Mouse (Mus musculus) myocyte (in vitro differentiated cells): ENCODE measurements at regions not wholly inside any gene's neighbourhood (a gene's known extent, or its start where the extent isn't known, plus 50 kb on each side); places are given as distances from the start of the nearest gene placed in this dataset.

Experiments
- H3K27me3 ChIP-seq: one replicate; pipeline ENCODE4 v1.6.1; 2011; ENCODE audit not compliant: control insufficient read depth, insufficient read depth, insufficient read length
- H3K36me3 ChIP-seq: one replicate; pipeline ENCODE4 v1.6.1; 2011; ENCODE audit not compliant: control insufficient read depth, insufficient read depth
- H3K4me2 ChIP-seq: one replicate; pipeline ENCODE4 v1.6.1; 2011; ENCODE audit warnings: low read depth, control low read depth
- H3K4me3 ChIP-seq: one replicate; pipeline ENCODE4 v1.5.1; 2011; ENCODE audit warnings: mild to moderate bottlenecking, control low read depth, moderate library complexity
- H3K79me2 ChIP-seq: one replicate; pipeline ENCODE4 v1.6.1; 2011; ENCODE audit not compliant: control insufficient read depth, insufficient read depth
- H3ac ChIP-seq: one replicate; pipeline ENCODE4 v1.6.1; 2011; ENCODE audit not compliant: control insufficient read depth, insufficient read length
- CEBPB ChIP-seq: IDR thresholded peaks from 2 replicates; pipeline ENCODE4 v1.6.1; 2011; ENCODE audit warnings: mild to moderate bottlenecking, moderate library complexity; ENCODE audit not compliant: poor library complexity, insufficient read depth, severe bottlenecking
- E2F4 ChIP-seq: IDR thresholded peaks from one replicate; pipeline ENCODE4 v1.6.1; 2011; ENCODE audit warnings: mild to moderate bottlenecking, control low read depth, moderate library complexity; ENCODE audit not compliant: insufficient read depth
- MAX ChIP-seq: IDR thresholded peaks from one replicate; pipeline ENCODE4 v1.6.1; 2011; ENCODE audit warnings: low read depth, mild to moderate bottlenecking, control low read depth
- MYOD1 ChIP-seq, 3 experiments: IDR thresholded peaks; one replicate each; pipeline ENCODE4 v1.6.1; 2011; ENCODE audit warnings: control low read depth in 2 of 3, low read depth in 2 of 3, mild to moderate bottlenecking in 2 of 3, moderate library complexity in 1 of 3; ENCODE audit not compliant: insufficient read length in 2 of 3, control insufficient read depth in 1 of 3
- MYOG ChIP-seq, 3 experiments: IDR thresholded peaks; one replicate each; pipeline ENCODE4 v1.6.1; 2011; ENCODE audit warnings: control low read depth in 2 of 3, low read depth in 2 of 3, mild to moderate bottlenecking in 2 of 3; ENCODE audit not compliant: insufficient read length in 2 of 3, control insufficient read depth in 1 of 3, insufficient read depth in 1 of 3
- POLR2A ChIP-seq: IDR thresholded peaks from one replicate; pipeline ENCODE4 v1.6.1; 2011; ENCODE audit warnings: low read depth, mild to moderate bottlenecking, control low read depth, moderate library complexity; ENCODE audit not compliant: insufficient read length
- POLR2AphosphoS2 ChIP-seq: IDR thresholded peaks from one replicate; pipeline ENCODE4 v1.6.1; 2011; ENCODE audit warnings: low read depth, control low read depth; ENCODE audit not compliant: insufficient read length
- REST ChIP-seq: IDR thresholded peaks from one replicate; pipeline ENCODE4 v1.6.1; 2011; ENCODE audit warnings: mild to moderate bottlenecking, control low read depth, moderate library complexity; ENCODE audit not compliant: insufficient read depth, insufficient read length
- SRF ChIP-seq: IDR thresholded peaks from one replicate; pipeline ENCODE4 v1.6.1; 2011; ENCODE audit warnings: low read depth; ENCODE audit not compliant: control insufficient read depth, insufficient read length
- TCF12 ChIP-seq: IDR thresholded peaks from one replicate; pipeline ENCODE4 v1.6.1; 2011; ENCODE audit warnings: mild to moderate bottlenecking, control low read depth; ENCODE audit not compliant: poor library complexity, insufficient read depth, severe bottlenecking
- TCF3 ChIP-seq: IDR thresholded peaks from one replicate; pipeline ENCODE4 v1.6.1; 2011; ENCODE audit warnings: low read depth, control low read depth; ENCODE audit not compliant: insufficient read length
- USF1 ChIP-seq: IDR thresholded peaks from one replicate; pipeline ENCODE4 v1.6.1; 2011; ENCODE audit warnings: low read depth, mild to moderate bottlenecking, control low read depth, moderate library complexity

- Histone ChIP-seq H3ac (no peak overlapping the region), H3K36me3 (no peaks in the 10 kb centered on the region), H3K79me2 (no peaks in the 10 kb centered on the region), H3K27me3 (no peaks in the 10 kb centered on the region), H3K4me3 (no peak overlapping the region), H3K4me2 (no peak overlapping the region)
- TF ChIP-seq POLR2AphosphoS2: no peak
- TF ChIP-seq USF1: no peak
These were observed 136.2 kb downstream of the Nhlrc3 start for GRCm38 (mm10) chr3:53326967-53327366.

GRCm38 (mm10) chr3:53325080-53325479 is 138.1 kb downstream of the Nhlrc3 start:
- no peak overlapping the region for H3K4me3 ChIP-seq

GRCm38 (mm10) chr3:53324386-53324785 is 138.7 kb downstream of the Nhlrc3 start:
- no peaks in the 10 kb centered on the region for H3K79me2 ChIP-seq
- no peaks in the 10 kb centered on the region for H3K27me3 ChIP-seq
- no peak overlapping the region for H3K4me3 ChIP-seq
- H3K36me3 ChIP-seq: no peaks in the 10 kb centered on the region
- TF ChIP-seq MYOD1 (IDR thresholded peaks at IDR 0.05; ENCODE audit: control insufficient read depth in 1 of 3, insufficient read length in 2 of 3, low read depth in 2 of 3) (no peak), TCF3 (no peak), MYOG (IDR thresholded peaks at IDR 0.05; ENCODE audit: control insufficient read depth in 1 of 3, insufficient read depth in 1 of 3, insufficient read length in 2 of 3, low read depth in 2 of 3) (no peak), USF1 (no peak), SRF (no peak), POLR2AphosphoS2 (no peak), MAX (no peak), E2F4 (no peak), CEBPB (no peak), POLR2A (no peak), TCF12 (no peak)
- no peak overlapping the region for H3ac ChIP-seq
- H3K4me2 ChIP-seq: no peak overlapping the region

More at GRCm38 (mm10) chr3:53325080-53325479, 138.1 kb downstream of the Nhlrc3 start:
- no peak overlapping the region for H3K4me2 ChIP-seq
- no peaks in the 10 kb centered on the region for H3K79me2 ChIP-seq
- H3K36me3 ChIP-seq: no peaks in the 10 kb centered on the region
- no peak for TF ChIP-seq POLR2AphosphoS2
- TF ChIP-seq TCF12: no peak
- TF ChIP-seq MYOD1 (IDR thresholded peaks at IDR 0.05; ENCODE audit: control insufficient read depth in 1 of 3, insufficient read length in 2 of 3, low read depth in 2 of 3): no peak
- no peak for TF ChIP-seq SRF
- no peak for TF ChIP-seq E2F4
- TF ChIP-seq TCF3: no peak
- TF ChIP-seq CEBPB: no peak
- no peak for TF ChIP-seq POLR2A
- TF ChIP-seq USF1: no peak
- TF ChIP-seq MAX: no peak
- TF ChIP-seq REST: no peak
- no peak for TF ChIP-seq MYOG (IDR thresholded peaks at IDR 0.05; ENCODE audit: control insufficient read depth in 1 of 3, insufficient read depth in 1 of 3, insufficient read length in 2 of 3, low read depth in 2 of 3)
- no peak overlapping the region for H3ac ChIP-seq
- no peaks in the 10 kb centered on the region for H3K27me3 ChIP-seq

GRCm38 (mm10) chr3:53315449-53315848 is 147.7 kb downstream of the Nhlrc3 start:
- H3K4me2 ChIP-seq: no peak overlapping the region
- no peaks in the 10 kb centered on the region for H3K27me3 ChIP-seq
- no peaks in the 10 kb centered on the region for H3K36me3 ChIP-seq
- TF ChIP-seq POLR2AphosphoS2 (no peak), TCF12 (no peak)
- H3K79me2 ChIP-seq: no peaks in the 10 kb centered on the region
- no peak overlapping the region for H3K4me3 ChIP-seq
- no peak overlapping the region for H3ac ChIP-seq
